In genomic region chr11:105363598-105364385, GRCm38 (mm10) we compare ENCODE assay signal across 8 mouse cellular contexts.
A peak's percentile ranks its signal among the peaks of the same experiment; 100 is the strongest.
DNase-seq lines count a peak whose midpoint lies in the region; ATAC-seq lines count a peak whose summit lies in the region.

No protein-coding gene starts in this region.

- no peaks in the 10 kb centered on the region for H3K9me3 ChIP-seq in heart, embryonic 12.5 days (replicated peaks)
- no peaks in the 10 kb centered on the region for H3K9me3 ChIP-seq in kidney, embryonic 16.5 days (ENCODE audit: low read length)
- no peaks in the 10 kb centered on the region for H3K9me3 ChIP-seq in liver, embryonic 15.5 days (replicated peaks)

- no peaks in the 10 kb centered on the region for H3K36me3 ChIP-seq in heart, embryonic 12.5 days
- no peaks in the 10 kb centered on the region for H3K36me3 ChIP-seq in kidney, embryonic 16.5 days (ENCODE audit: insufficient read depth, low read length)
- H3K36me3 ChIP-seq in liver, embryonic 15.5 days (replicated peaks): no peaks in the 10 kb centered on the region

- peak overlapping the region; percentile 82 for H3K4me2 ChIP-seq in heart, embryonic 12.5 days
- peak overlapping the region; percentile 87 for H3K4me2 ChIP-seq in kidney, embryonic 16.5 days (replicated peaks; ENCODE audit: low read depth, low read length)
- peak overlapping the region; percentile 85 for H3K4me2 ChIP-seq in liver, embryonic 15.5 days

- peak overlapping the region; percentile 93 for H3K27ac ChIP-seq in brown adipose tissue, adult 24 weeks (replicated peaks; ENCODE audit: low read depth, low read length)
- peak overlapping the region; percentile 72 for H3K27ac ChIP-seq in heart, embryonic 12.5 days (ENCODE audit: poor library complexity, severe bottlenecking)
- peak overlapping the region; percentile 50; the same call in 1 of the 2 replicates for H3K27ac ChIP-seq in kidney, embryonic 16.5 days (ENCODE audit: low read length)
- H3K27ac ChIP-seq in liver, embryonic 15.5 days (replicated peaks): 0 out of 2 replicates have a peak overlapping the region, but pooled peaks have one; percentile 94

- H3K27me3 ChIP-seq in heart, embryonic 12.5 days (replicated peaks): no peaks in the 10 kb centered on the region
- no peaks in the 10 kb centered on the region for H3K27me3 ChIP-seq in kidney, embryonic 16.5 days (ENCODE audit: insufficient read depth, low read length)
- peaks cover 41% of the 10 kb centered on the region for H3K27me3 ChIP-seq in liver, embryonic 15.5 days

- H3K9ac ChIP-seq in heart, embryonic 12.5 days: peak overlapping the region; percentile 73
- H3K9ac ChIP-seq in kidney, embryonic 16.5 days (replicated peaks; ENCODE audit: low read length): peak overlapping the region; percentile 68; the same call in 1 of the 2 replicates
- H3K9ac ChIP-seq in liver, embryonic 15.5 days: peak overlapping the region; percentile 26

- WGBS in heart, embryonic 12.5 days: 26% methylated on average over 12 of the region's 12 CpGs
- 33% methylated on average over 12 of the region's 12 CpGs for WGBS in kidney, embryonic 16.5 days
- whole genome bisulfite sequencing in liver, embryonic 15.5 days (ENCODE audit: insufficient replicate concordance): 47% methylated on average over 12 of the region's 12 CpGs

- peak; percentile 19 for ATAC-seq in heart, embryonic 12.5 days (ENCODE audit: insufficient number of reproducible peaks, low FRiP score)
- peak; percentile 47; the same call in 1 of the 2 replicates for ATAC-seq in kidney, embryonic 16.5 days (ENCODE audit: low FRiP score, low TSS enrichment)
- no peak for ATAC-seq in liver, embryonic 15.5 days (ENCODE audit: insufficient read depth)
- no peak for ATAC-seq in CD4-positive, CD25-positive, alpha-beta regulatory T cell, adult 4 months

- peak overlapping the region; percentile 86 for H3K4me3 ChIP-seq in brown adipose tissue, adult 24 weeks (ENCODE audit: insufficient read depth, low read depth, low read length)
- peak overlapping the region; percentile 59 for H3K4me3 ChIP-seq in heart, embryonic 12.5 days
- peak overlapping the region; percentile 60 for H3K4me3 ChIP-seq in kidney, embryonic 16.5 days (ENCODE audit: low read length)
- peak overlapping the region; percentile 56 for H3K4me3 ChIP-seq in liver, embryonic 15.5 days (replicated peaks)

- H3K4me1 ChIP-seq in brown adipose tissue, adult 24 weeks (ENCODE audit: control insufficient read depth, insufficient read depth, insufficient read length, low read length): peaks cover 19% of the 10 kb centered on the region
- H3K4me1 ChIP-seq in heart, embryonic 12.5 days (replicated peaks): peaks cover 77% of the 10 kb centered on the region
- H3K4me1 ChIP-seq in kidney, embryonic 16.5 days (ENCODE audit: insufficient read depth, low read length): peaks cover 26% of the 10 kb centered on the region
- peaks cover 63% of the 10 kb centered on the region for H3K4me1 ChIP-seq in liver, embryonic 15.5 days (replicated peaks)

- peak; percentile 10 for DNase-seq in MN1 (ENCODE audit: low spot score)
- peak; percentile 59 to 71 for DNase-seq in right cerebral cortex, postnatal 36 days (ENCODE audit: low spot score in 2 of 2)
- no peak for DNase-seq in gastrocnemius, adult 8-10 months (ENCODE audit: low spot score in 2 of 2)

Comparison
In these comparisons a context has a peak if more than half of its experiments do, and no peak if none do; other contexts are left out.
1. DNase-seq: peak in MN1 (single experiment) and right cerebral cortex, postnatal 36 days (2 of 2); none in gastrocnemius, adult 8-10 months (0 of 2).
2. ATAC-seq: peak in heart, embryonic 12.5 days (single experiment) and kidney, embryonic 16.5 days (single experiment); none in liver, embryonic 15.5 days (single experiment) and CD4-positive, CD25-positive, alpha-beta regulatory T cell, adult 4 months (single experiment).
3. Peak in every context shown above with its lines, with median percentiles within 50 percentile points of each other: H3K27ac ChIP-seq, H3K4me3 ChIP-seq, H3K4me2 ChIP-seq and H3K9ac ChIP-seq.